Comparison of ENCODE assay signal across 22 mouse cellular contexts in genomic region chr11:33882731-33883328, GRCm38 (mm10).
DNase-seq lines count a peak whose midpoint lies in the region; ATAC-seq lines count a peak whose summit lies in the region.
"Had no signal": no experiment of that assay in that cellular context is flagged by ENCODE, and none has a peak within 500 bp of the region (broad histone marks: within the 10 kb centered on the region; RNA-seq: fewer than 3 reads in every experiment).

No protein-coding gene starts in this region.

- WGBS in intestine, embryonic 16.5 days = 79% methylated on average over 5 of the region's 5 CpGs
- 81% methylated on average over 5 of the region's 5 CpGs for WGBS in hindbrain, embryonic 10.5 days

- no peak overlapping the region for H3K9ac ChIP-seq in intestine, embryonic 16.5 days (ENCODE audit: low read depth, low read length)
- H3K9ac ChIP-seq: embryonic facial prominence, embryonic 12.5 days; forebrain, postnatal 0 days; hindbrain, embryonic 15.5 days; intestine, embryonic 15.5 days; limb, embryonic 12.5 days; liver, embryonic 13.5 days; lung, embryonic 15.5 days; midbrain, embryonic 13.5 days had no signal

- no peak overlapping the region for H3K27ac ChIP-seq in intestine, embryonic 16.5 days (ENCODE audit: low read length)
- no peak overlapping the region for H3K27ac ChIP-seq in hindbrain, embryonic 10.5 days
- H3K27ac ChIP-seq: embryonic facial prominence, embryonic 12.5 days; forebrain, embryonic 10.5 days; hindbrain, embryonic 15.5 days; intestine, embryonic 15.5 days; limb, embryonic 12.5 days; liver, embryonic 13.5 days; lung, embryonic 15.5 days; midbrain, embryonic 13.5 days had no signal

- H3K9me3 ChIP-seq in intestine, embryonic 16.5 days (ENCODE audit: control insufficient read depth, low read length) = no peaks in the 10 kb centered on the region
- H3K9me3 ChIP-seq in hindbrain, embryonic 10.5 days = no peaks in the 10 kb centered on the region
- H3K9me3 ChIP-seq: embryonic facial prominence, embryonic 12.5 days; forebrain, embryonic 10.5 days; hindbrain, embryonic 15.5 days; intestine, embryonic 15.5 days; limb, embryonic 12.5 days; liver, embryonic 13.5 days; lung, embryonic 15.5 days; midbrain, embryonic 13.5 days had no signal

- H3K36me3 ChIP-seq in intestine, embryonic 16.5 days (ENCODE audit: control insufficient read depth, insufficient read depth, low read length) = no peaks in the 10 kb centered on the region
- H3K36me3 ChIP-seq in hindbrain, embryonic 10.5 days = no peaks in the 10 kb centered on the region
- H3K36me3 ChIP-seq: embryonic facial prominence, embryonic 12.5 days; forebrain, embryonic 10.5 days; hindbrain, embryonic 15.5 days; intestine, embryonic 15.5 days; limb, embryonic 12.5 days; liver, embryonic 13.5 days; lung, embryonic 15.5 days; midbrain, embryonic 13.5 days had no signal

- no peaks in the 10 kb centered on the region for H3K27me3 ChIP-seq in intestine, embryonic 16.5 days (replicated peaks; ENCODE audit: control insufficient read depth, insufficient read depth, low read length)
- no peaks in the 10 kb centered on the region for H3K27me3 ChIP-seq in hindbrain, embryonic 10.5 days (ENCODE audit: insufficient read depth, poor library complexity, severe bottlenecking)
- H3K27me3 ChIP-seq: embryonic facial prominence, embryonic 12.5 days; hindbrain, embryonic 15.5 days; intestine, embryonic 15.5 days; limb, embryonic 12.5 days; liver, embryonic 13.5 days; lung, embryonic 15.5 days; midbrain, embryonic 13.5 days had no signal

- H3K4me3 ChIP-seq in intestine, embryonic 16.5 days (ENCODE audit: low read length) = no peak overlapping the region
- H3K4me3 ChIP-seq in hindbrain, embryonic 10.5 days = no peak overlapping the region
- H3K4me3 ChIP-seq: embryonic facial prominence, embryonic 12.5 days; forebrain, embryonic 10.5 days; hindbrain, embryonic 15.5 days; intestine, embryonic 15.5 days; limb, embryonic 12.5 days; liver, embryonic 13.5 days; lung, embryonic 15.5 days; midbrain, embryonic 13.5 days had no signal

- DNase-seq in adrenal gland, postnatal 10 days = peak; percentile 9
- no peak for DNase-seq in adrenal gland, adult 18-20 months (ENCODE audit: low spot score in 2 of 2)
- DNase-seq in 3134 (ENCODE audit: extremely low read depth, insufficient read length, low spot score) = peak; percentile 56
- peak; percentile 70 for DNase-seq in Muller cell, postnatal 12 days (ENCODE audit: inconsistent ontology term)
- peak; percentile 76 for DNase-seq in gonadal fat pad, adult 2 months (ENCODE audit: low read depth)
- no peak for DNase-seq in hindbrain, embryonic 10.5 days (ENCODE audit: low spot score)
- DNase-seq: cerebellum, adult 9-11 months; forebrain, postnatal 0 days; heart, postnatal 36 days; kidney, postnatal 4 days; liver, embryonic 13.5 days; right cerebral cortex, postnatal 25 days; thymus, postnatal 25 days had no signal

- ATAC-seq in intestine, embryonic 16.5 days = no peak
- ATAC-seq: activated CD4-positive, CD25-positive, alpha-beta regulatory T cell, adult 4 months; forebrain, postnatal 0 days; intestine, embryonic 15.5 days; midbrain, embryonic 13.5 days had no signal

- no peak overlapping the region for H3K4me2 ChIP-seq in intestine, embryonic 16.5 days (ENCODE audit: low read depth, low read length)
- H3K4me2 ChIP-seq: embryonic facial prominence, embryonic 12.5 days; hindbrain, embryonic 15.5 days; intestine, embryonic 15.5 days; limb, embryonic 12.5 days; liver, embryonic 13.5 days; lung, embryonic 15.5 days; midbrain, embryonic 13.5 days had no signal

- no peaks in the 10 kb centered on the region for H3K4me1 ChIP-seq in intestine, embryonic 16.5 days (ENCODE audit: control insufficient read depth, insufficient read depth, low read length)
- no peaks in the 10 kb centered on the region for H3K4me1 ChIP-seq in hindbrain, embryonic 10.5 days (replicated peaks)
- H3K4me1 ChIP-seq: embryonic facial prominence, embryonic 12.5 days; forebrain, embryonic 10.5 days; hindbrain, embryonic 15.5 days; intestine, embryonic 15.5 days; limb, embryonic 12.5 days; liver, embryonic 13.5 days; lung, embryonic 15.5 days; midbrain, embryonic 13.5 days had no signal

Comparison
In these comparisons a context has a peak if more than half of its experiments do, and no peak if none do; other contexts are left out.
1. DNase-seq: peak in adrenal gland, postnatal 10 days (single experiment), 3134 (single experiment), Muller cell, postnatal 12 days (single experiment) and gonadal fat pad, adult 2 months (single experiment); none in adrenal gland, adult 18-20 months (0 of 2) and hindbrain, embryonic 10.5 days (single experiment).